Mouse (Mus musculus): ENCODE measurements around the gene Rgs6.

DNA sequence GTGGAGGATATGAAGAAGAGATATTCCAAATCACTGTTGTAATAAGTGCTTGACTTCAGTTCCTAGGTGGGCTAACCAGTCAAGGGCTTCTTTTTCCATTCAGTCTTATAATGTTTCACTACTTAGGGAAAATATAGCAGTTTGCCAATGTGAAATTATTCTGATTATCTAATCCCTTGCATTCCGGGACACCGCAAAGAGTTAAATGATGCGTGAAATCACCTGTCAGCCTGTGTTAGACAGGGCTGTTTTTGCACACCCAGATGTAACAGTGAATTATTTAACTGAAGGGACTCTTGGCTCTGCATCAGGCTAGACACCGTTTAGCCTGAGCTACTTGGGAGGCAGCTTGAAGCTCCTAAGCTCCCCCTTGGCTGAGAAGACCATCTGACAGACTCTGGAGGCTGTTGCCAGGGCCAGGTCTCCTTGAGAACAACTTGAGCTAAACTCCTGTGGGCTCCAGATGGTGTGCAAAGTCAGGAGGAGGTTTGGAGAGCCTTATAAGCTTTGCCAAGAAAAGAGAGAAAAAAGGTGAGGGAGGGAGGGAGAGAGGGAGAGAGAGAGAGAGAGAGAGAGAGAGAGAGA is 382.5 kb downstream of the Rgs6 start:
- TF ChIP-seq CTCF (IDR thresholded peaks at IDR 0.05; ENCODE audit: low read depth), result no peak
- TF ChIP-seq EP300 (IDR thresholded peaks at IDR 0.05; ENCODE audit: low read depth), result no peak

Data from liver, embryonic 14.5 days (tissue).